Mouse (Mus musculus) spleen, adult 2 months (tissue): ENCODE measurements at regions not wholly inside any gene's neighbourhood (a gene's known extent, or its start where the extent isn't known, plus 50 kb on each side); places are given as distances from the start of the nearest gene placed in this dataset.

Experiments used
- DNase-seq, 2 experiments: peaks; one replicate each; pipeline versions ENCODE4 v3.0.0 to v3.0.0-alpha.2; 2012 to 2021; ENCODE audit warnings: low spot score in 2 of 2, low read depth in 1 of 2
- H3K27ac ChIP-seq: fragments of 200-500 bp; 2 replicates; pipeline ENCODE4 v1.5.1; 2012; ENCODE audit warnings: low read length, inconsistent platforms; ENCODE audit not compliant: insufficient read depth
- H3K27me3 ChIP-seq: fragments of 200-500 bp; 2 replicates; pipeline ENCODE4 v1.6.1; 2012; ENCODE audit warnings: mild to moderate bottlenecking, moderate library complexity, low read length, inconsistent platforms; ENCODE audit not compliant: control insufficient read depth, insufficient read depth
- H3K36me3 ChIP-seq: fragments of 200-500 bp; 2 replicates; pipeline ENCODE4 v1.6.1; 2012; ENCODE audit warnings: mild to moderate bottlenecking, low read length, inconsistent platforms; ENCODE audit not compliant: control insufficient read depth, insufficient read depth
- H3K4me1 ChIP-seq: fragments of 200-500 bp; 2 replicates; pipeline ENCODE4 v1.6.1; 2011; ENCODE audit warnings: inconsistent platforms; ENCODE audit not compliant: control insufficient read depth, insufficient read depth, insufficient read length
- H3K4me3 ChIP-seq: fragments of 200-500 bp; 2 replicates; pipeline ENCODE4 v1.5.1; 2011; ENCODE audit warnings: mild to moderate bottlenecking, inconsistent platforms; ENCODE audit not compliant: insufficient read depth, insufficient read length; ENCODE audit errors: extremely low read depth
- CTCF ChIP-seq: fragments of 200-500 bp; IDR thresholded peaks from 2 replicates; pipeline ENCODE4 v1.5.1; 2011; ENCODE audit warnings: mild to moderate bottlenecking, inconsistent platforms; ENCODE audit not compliant: insufficient read depth, insufficient read length, insufficient replicate concordance; ENCODE audit errors: extremely low read depth
- POLR2A ChIP-seq: fragments of 200-500 bp; IDR thresholded peaks from 2 replicates; pipeline ENCODE4 v1.6.1; 2011; ENCODE audit warnings: low read depth, low read length, inconsistent platforms
- WGBS: fragments of 180-500 bp; shearing (Covaris S2); methylation state at CpG from one replicate; pipeline ENCODE4 v1.1.7; 2018; 5-methylcytosine and 5-hydroxymethylcytosine counted together

DNA sequence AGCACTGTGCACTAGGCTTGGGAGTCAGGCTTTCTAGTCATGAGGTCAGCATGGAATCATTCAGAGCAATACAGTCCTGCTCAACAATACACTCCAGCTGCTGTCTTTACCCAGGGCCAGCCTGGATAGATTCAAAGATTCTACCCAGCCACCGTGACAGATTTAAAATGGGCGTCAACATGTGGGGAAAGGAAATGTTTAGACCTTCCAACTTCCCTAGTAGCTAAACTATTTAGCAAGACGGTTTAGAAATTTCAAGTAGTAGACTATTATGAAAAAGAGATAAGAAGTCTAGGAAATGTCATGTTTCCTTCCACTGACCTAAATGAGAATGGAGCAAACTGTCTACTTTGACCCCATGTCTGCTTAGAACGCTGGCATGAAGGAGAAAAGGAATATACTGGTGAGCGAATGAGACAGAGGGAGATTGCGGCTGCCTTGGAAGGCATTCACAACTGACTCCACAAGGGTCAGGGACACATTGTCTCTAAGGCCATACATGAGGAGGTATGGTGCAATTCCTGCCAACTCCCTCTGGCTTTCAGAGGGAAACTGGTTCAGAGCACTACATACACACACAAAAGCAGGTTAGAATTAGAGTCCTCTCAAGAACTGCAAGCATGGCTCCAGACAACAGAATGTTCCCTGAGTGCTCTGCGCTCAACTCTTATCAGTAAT lies 364.6 kb upstream of the Acvr2a start:
- no peaks in the 10 kb centered on the region for H3K36me3 ChIP-seq
- no peaks in the 10 kb centered on the region for H3K4me1 ChIP-seq
- no peak overlapping the region for H3K4me3 ChIP-seq
- H3K27me3 ChIP-seq, result no peaks in the 10 kb centered on the region
- H3K27ac ChIP-seq, result no peak overlapping the region
- 59% methylated on average over 7 of the region's 7 CpGs for WGBS
- DNase-seq, result no peak
- no peak for TF ChIP-seq POLR2A
- TF ChIP-seq CTCF, result no peak

DNA sequence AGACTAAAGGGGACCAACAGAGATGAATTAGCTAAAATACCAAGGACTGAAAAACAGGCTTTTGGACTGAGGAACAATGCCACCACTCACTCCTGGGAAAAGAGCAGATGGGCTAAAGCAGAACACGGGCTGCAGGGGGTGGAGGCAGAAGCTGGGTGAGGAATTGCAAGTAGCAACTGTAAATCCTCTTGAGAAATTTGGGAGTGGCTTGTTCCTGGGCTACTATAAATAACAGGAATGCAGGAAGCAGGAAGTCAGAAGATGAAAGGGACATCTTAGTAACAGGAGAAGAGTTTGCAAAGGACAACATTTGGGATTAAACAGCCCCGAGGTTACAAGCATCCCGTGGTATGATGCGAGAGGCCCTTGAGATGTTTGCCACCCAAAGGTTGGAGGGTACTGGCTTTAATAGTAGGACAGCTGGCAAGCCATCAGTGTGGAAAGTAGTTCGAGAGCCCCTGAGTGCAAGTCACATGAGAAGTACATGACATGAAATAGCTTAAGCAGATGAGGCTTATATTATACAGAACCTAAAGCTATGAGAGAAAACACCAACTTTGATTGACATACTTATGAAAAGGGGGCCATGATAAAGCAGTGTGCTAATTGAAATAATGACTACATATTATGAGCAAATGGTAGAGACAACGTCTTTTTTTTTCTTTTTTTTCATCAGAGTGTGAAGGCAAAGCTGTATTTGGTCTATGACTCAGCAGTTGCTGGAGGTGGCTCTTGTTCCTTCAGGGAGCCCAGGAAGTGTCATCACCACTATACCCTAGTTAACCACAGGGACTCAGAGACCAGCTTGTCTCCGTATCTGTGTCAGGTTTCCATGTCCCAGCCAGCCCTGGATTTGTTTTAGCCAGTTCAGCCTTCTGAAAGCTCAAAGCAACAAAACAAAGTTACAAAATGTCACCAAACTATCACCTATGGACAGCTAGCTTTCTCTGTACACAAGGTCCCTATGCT lies 357.6 kb upstream of the Acvr2a start:
- DNase-seq, result no peak
- WGBS, result 61% methylated on average over 7 of the region's 7 CpGs
- Histone ChIP-seq H3K27ac (no peak overlapping the region), H3K4me3 (no peak overlapping the region), H3K27me3 (no peaks in the 10 kb centered on the region), H3K4me1 (no peaks in the 10 kb centered on the region), H3K36me3 (no peaks in the 10 kb centered on the region)
- TF ChIP-seq POLR2A (no peak), CTCF (no peak)

DNA sequence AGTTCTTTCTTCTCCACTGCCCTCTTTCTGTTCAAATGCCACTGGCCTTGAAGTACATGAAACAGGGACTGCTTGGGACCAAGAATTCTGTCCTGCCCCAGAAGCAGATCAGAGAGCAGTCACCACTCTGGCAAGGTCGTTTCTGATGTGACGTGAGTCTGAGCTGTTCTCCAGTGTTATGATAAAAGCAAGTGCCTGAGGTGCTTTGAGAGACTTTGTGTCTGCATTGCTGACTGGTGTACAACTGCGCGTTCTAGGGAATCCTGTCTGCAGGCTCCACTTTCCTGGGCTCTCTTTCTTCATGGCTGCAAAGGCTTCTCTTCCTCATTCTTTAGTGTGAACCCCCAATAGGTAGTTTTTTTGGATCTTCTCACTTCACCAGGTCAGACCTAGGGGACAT lies 356.8 kb upstream of the Acvr2a start:
- Histone ChIP-seq H3K36me3 (no peaks in the 10 kb centered on the region), H3K4me3 (no peak overlapping the region), H3K27ac (no peak overlapping the region), H3K4me1 (no peaks in the 10 kb centered on the region), H3K27me3 (no peaks in the 10 kb centered on the region)
- WGBS, result 86% methylated on average over 4 of the region's 4 CpGs
- TF ChIP-seq CTCF (no peak), POLR2A (no peak)
- DNase-seq, result no peak

DNA sequence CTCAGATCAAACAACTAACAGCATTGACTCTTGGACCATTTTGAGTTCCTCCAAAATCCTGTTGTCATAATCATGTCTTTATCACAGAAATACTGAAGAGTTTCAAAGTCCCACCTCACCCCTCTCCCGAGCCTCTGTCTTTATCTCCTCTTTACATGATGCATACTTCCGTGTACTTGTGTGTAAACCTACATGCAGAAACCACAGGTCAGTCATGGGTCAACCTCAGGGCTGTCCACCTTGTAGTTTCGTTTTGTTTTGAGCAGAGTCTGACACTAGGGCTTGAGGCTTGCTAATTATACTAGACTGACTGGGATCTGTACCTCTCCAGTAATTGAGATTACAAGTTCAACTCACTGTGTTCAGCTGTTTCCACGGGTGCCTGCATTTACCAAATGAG lies 348.4 kb upstream of the Acvr2a start:
- no peak for DNase-seq
- Histone ChIP-seq H3K27me3 (no peaks in the 10 kb centered on the region), H3K4me3 (no peak overlapping the region), H3K36me3 (no peaks in the 10 kb centered on the region), H3K27ac (no peak overlapping the region), H3K4me1 (no peaks in the 10 kb centered on the region)
- no peak for TF ChIP-seq CTCF
- no peak for TF ChIP-seq POLR2A
- WGBS, result 77% methylated on average over 4 of the region's 4 CpGs

DNA sequence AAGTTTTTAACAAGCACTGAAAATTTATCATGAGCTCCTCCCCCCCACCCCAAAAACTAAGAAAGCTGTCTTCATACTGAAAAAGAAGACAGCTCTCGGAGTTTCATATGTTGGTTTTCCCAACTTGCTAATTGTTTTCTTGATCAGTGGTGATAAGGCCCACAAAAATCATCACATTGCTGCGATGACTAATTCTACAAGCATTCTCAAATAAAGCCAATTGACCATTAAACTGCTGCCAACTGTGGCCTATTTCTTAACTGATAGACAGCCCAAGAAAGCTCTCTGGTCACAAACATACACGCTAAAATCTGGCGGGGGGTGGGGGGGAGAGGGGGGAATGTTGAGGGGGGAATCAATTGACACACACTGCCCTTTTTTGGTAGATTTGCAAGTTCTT lies 345.0 kb upstream of the Acvr2a start:
- no peak overlapping the region for H3K27ac ChIP-seq
- no peaks in the 10 kb centered on the region for H3K36me3 ChIP-seq
- H3K27me3 ChIP-seq, result no peaks in the 10 kb centered on the region
- WGBS, result 55% methylated on average over 4 of the region's 4 CpGs
- DNase-seq, result no peak
- H3K4me1 ChIP-seq, result no peaks in the 10 kb centered on the region
- TF ChIP-seq POLR2A, result no peak
- no peak for TF ChIP-seq CTCF
- H3K4me3 ChIP-seq, result no peak overlapping the region

DNA sequence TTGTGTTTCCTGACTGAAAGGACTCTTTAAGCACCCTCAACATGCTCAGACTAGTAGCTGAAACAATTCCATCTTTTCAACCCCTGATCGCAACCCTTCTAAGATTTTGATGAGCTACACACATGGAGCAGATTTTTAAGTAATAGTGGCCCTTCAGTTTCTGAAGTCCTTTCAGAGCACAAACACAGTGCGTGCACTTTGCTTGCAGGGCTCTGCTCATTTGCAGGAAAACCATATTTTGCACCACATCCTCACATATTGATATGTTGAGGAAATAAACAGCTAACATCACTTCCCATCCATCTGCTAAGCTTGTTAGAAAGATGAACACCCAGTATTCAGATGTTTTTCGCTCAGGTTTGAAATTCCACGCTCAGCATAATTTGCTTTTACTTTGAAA lies 344.6 kb upstream of the Acvr2a start:
- WGBS, result 43% methylated on average over 4 of the region's 4 CpGs
- Histone ChIP-seq H3K36me3 (no peaks in the 10 kb centered on the region), H3K27ac (no peak overlapping the region), H3K4me3 (no peak overlapping the region), H3K27me3 (no peaks in the 10 kb centered on the region), H3K4me1 (no peaks in the 10 kb centered on the region)
- no peak for TF ChIP-seq CTCF
- DNase-seq, result no peak

DNA sequence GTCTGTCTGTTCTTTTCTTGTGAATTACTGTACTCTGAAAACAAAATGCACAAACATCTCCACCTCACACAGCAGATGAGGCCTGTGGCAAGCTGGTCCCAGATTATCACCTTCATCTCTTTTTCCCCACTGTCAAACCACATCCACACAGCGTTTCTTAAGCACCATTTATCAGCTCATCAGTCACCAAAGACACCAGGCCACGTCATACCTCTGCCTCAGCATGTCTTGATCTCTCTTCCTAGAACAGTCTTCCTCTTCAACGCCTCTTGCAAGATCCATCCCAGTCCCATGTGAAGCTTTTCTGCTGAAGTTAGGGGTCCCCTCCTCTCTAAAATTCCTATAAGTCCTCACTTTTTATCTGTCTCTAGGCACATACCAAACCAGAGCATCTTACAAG lies 340.8 kb upstream of the Acvr2a start:
- H3K4me1 ChIP-seq, result no peaks in the 10 kb centered on the region
- no peak for DNase-seq
- no peaks in the 10 kb centered on the region for H3K27me3 ChIP-seq
- no peak overlapping the region for H3K27ac ChIP-seq
- 60% methylated on average over 3 of the region's 3 CpGs for WGBS
- no peaks in the 10 kb centered on the region for H3K36me3 ChIP-seq
- TF ChIP-seq CTCF, result no peak
- no peak for TF ChIP-seq POLR2A
- no peak overlapping the region for H3K4me3 ChIP-seq
